8 mouse cellular contexts compared by ENCODE assay signal in the genomic region with DNA sequence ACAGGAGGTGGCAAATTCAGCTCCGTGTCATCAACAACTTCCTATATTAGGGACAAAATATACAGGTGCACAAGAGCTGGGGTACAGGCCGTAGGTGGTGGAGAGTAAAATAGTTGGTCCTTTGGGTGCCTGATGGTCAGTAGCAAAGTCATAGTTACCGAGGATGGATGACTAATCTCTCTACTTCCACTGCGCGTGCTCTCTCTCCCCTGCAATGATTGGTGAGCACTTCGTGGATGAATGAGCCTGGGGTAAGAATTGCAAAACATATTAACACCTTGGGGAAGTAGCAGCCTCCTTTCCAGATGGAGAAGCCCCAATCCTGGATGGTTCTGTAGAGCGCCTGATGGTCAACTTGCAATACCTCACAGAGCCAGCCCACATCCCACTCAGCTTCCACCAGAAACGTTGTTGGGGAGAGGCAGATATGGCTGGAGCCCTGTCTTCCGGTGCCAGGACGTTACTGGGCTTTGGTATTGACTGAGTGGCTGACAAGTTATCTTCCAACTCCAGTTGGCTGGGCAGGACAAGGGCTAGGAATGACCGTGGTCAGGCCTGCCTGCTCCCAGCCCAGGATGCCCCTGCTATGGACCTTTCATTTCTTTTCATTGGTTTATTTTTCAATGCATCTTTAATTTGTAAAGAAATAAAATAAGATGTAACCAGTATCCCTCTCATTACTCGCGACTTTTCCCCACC. TPM values are rescaled to one million over a fixed set of nuclear protein-coding genes. Genes with fewer than 3 reads are reported as not detected.
DNase-seq lines count a peak whose midpoint lies in the region; ATAC-seq and TF ChIP-seq lines count a peak whose summit lies in the region.

No protein-coding gene starts in this region.

- peaks cover 36% of the 10 kb centered on the region for H3K79me2 ChIP-seq in macrophage (ENCODE audit: inconsistent target)

- TF ChIP-seq CTCF in heart, postnatal 0 days (IDR thresholded peaks at IDR 0.05; ENCODE audit: low read depth) = no peak

- H3K27ac ChIP-seq in lung, embryonic 15.5 days = peak overlapping the region; percentile 99
- no peak overlapping the region for H3K27ac ChIP-seq in brown adipose tissue, adult 24 weeks (replicated peaks; ENCODE audit: low read depth, low read length)
- H3K27ac ChIP-seq in heart, postnatal 0 days (ENCODE audit: low read depth) = peak overlapping the region; percentile 93
- H3K27ac ChIP-seq in macrophage = peak overlapping the region; percentile 12; the same call in 1 of the 2 replicates

- H3K27me3 ChIP-seq in lung, embryonic 15.5 days = no peaks in the 10 kb centered on the region
- H3K27me3 ChIP-seq in heart, postnatal 0 days (ENCODE audit: control insufficient read depth, insufficient read depth, low read length) = no peaks in the 10 kb centered on the region

- no peaks in the 10 kb centered on the region for H3K9me3 ChIP-seq in lung, embryonic 15.5 days
- no peaks in the 10 kb centered on the region for H3K9me3 ChIP-seq in heart, postnatal 0 days (replicated peaks; ENCODE audit: control insufficient read depth, low read length)

- H3K4me3 ChIP-seq in lung, embryonic 15.5 days = peak overlapping the region; percentile 92
- peak overlapping the region; percentile 98 for H3K4me3 ChIP-seq in brown adipose tissue, adult 24 weeks (ENCODE audit: insufficient read depth, low read depth, low read length)
- H3K4me3 ChIP-seq in heart, postnatal 0 days (ENCODE audit: low read depth, low read length) = peak overlapping the region; percentile 94
- H3K4me3 ChIP-seq in macrophage (ENCODE audit: inconsistent target) = peak overlapping the region; percentile 31; the same call in 1 of the 2 replicates

- ATAC-seq in lung, embryonic 15.5 days (ENCODE audit: borderline replicate concordance, extremely low read depth, low FRiP score, low TSS enrichment) = no peak
- ATAC-seq in heart, postnatal 0 days (ENCODE audit: insufficient read depth, low read depth) = no peak; the same call in 1 of the 2 replicates

- TF ChIP-seq EP300 in heart, postnatal 0 days (IDR thresholded peaks at IDR 0.05; ENCODE audit: low read depth) = no peak

- H3K4me2 ChIP-seq in lung, embryonic 15.5 days = peak overlapping the region; percentile 74
- peak overlapping the region; percentile 81 for H3K4me2 ChIP-seq in heart, postnatal 0 days (ENCODE audit: low read depth, low read length)

- peaks cover 54% of the 10 kb centered on the region for H3K36me3 ChIP-seq in lung, embryonic 15.5 days
- peaks cover 53% of the 10 kb centered on the region for H3K36me3 ChIP-seq in heart, postnatal 0 days (replicated peaks; ENCODE audit: control insufficient read depth, insufficient read depth, low read length)
- peaks cover 33% of the 10 kb centered on the region for H3K36me3 ChIP-seq in macrophage (ENCODE audit: inconsistent target)

- peaks cover 41% of the 10 kb centered on the region for H3K4me1 ChIP-seq in lung, embryonic 15.5 days
- peaks cover 3% of the 10 kb centered on the region; the same call in 1 of the 2 replicates for H3K4me1 ChIP-seq in brown adipose tissue, adult 24 weeks (ENCODE audit: control insufficient read depth, insufficient read depth, insufficient read length, low read length)
- H3K4me1 ChIP-seq in heart, postnatal 0 days (ENCODE audit: control insufficient read depth, insufficient read depth) = peaks cover 22% of the 10 kb centered on the region

- H3K9ac ChIP-seq in lung, embryonic 15.5 days = peak overlapping the region; percentile 93; the same call in 1 of the 2 replicates
- peak overlapping the region; percentile 83 for H3K9ac ChIP-seq in heart, postnatal 0 days (replicated peaks; ENCODE audit: low read depth, low read length)

- WGBS in lung, embryonic 15.5 days = 41% methylated on average over 13 of the region's 13 CpGs
- WGBS in heart, postnatal 0 days = 37% methylated on average over 13 of the region's 13 CpGs
- 42% methylated on average over 13 of the region's 13 CpGs for WGBS in macrophage (ENCODE audit: missing documents)

- no peak for DNase-seq in lung, postnatal 10 days
- no peak for DNase-seq in heart, postnatal 0 days (ENCODE audit: low spot score)
- no peak for DNase-seq in adrenal gland, postnatal 14 days
- no peak for DNase-seq in cerebellum, adult 9-10 months
- no peak for DNase-seq in adrenal gland, adult 2 months

RNA-seq across cellular contexts. Expression of gene Fut11, which starts 0.4 kb away (rescaled TPM):
- 33.6 and 34.0 TPM in 2 replicates for polyA plus RNA-seq in lung, embryonic 15.5 days (2015; fragmentation: Nextera tagmentation; extraction: Ambion mirVana)
- polyA plus RNA-seq in brown adipose tissue, adult 24 weeks (2012; ENCODE audit: insufficient read depth, insufficient read length, missing spikeins) = 1.6 and 3.3 TPM in 2 replicates
- 11.1 and 14.2 TPM in 2 replicates for total RNA-seq in heart, postnatal 0 days (2014; rRNA removed; ENCODE audit: low replicate concordance)
- polyA plus RNA-seq in heart, postnatal 0 days (2015; fragmentation: Nextera tagmentation; extraction: Ambion mirVana) = 11.4 and 11.9 TPM in 2 replicates
- total RNA-seq in macrophage (2018; cell fraction: chromatin; rRNA removed) = 1 to 10 TPM in 25 of 26 experiments, under 1 TPM in 1; 1.00 to 9.2 (median 2.9) TPM
- total RNA-seq in macrophage (2018; cell fraction: cytosol; rRNA removed) = 10 to 100 TPM in 6 of 26 experiments, 1 to 10 TPM in 20; 4.8 to 14.4 (median 8.4) TPM
- 10 to 100 TPM in 13 of 26 experiments, 1 to 10 TPM in 13; 4.7 to 21.4 (median 10.0) TPM for total RNA-seq in macrophage (2018; cell fraction: nucleus; rRNA removed)
- polyA plus RNA-seq in macrophage (2018) = 6.3 to 12.2 TPM (median 8.0 TPM) in 3 replicates
- total RNA-seq in adrenal gland, postnatal 14 days (2021) = 17.0 and 18.7 TPM in 2 replicates
- 10 to 100 TPM; 15.5 to 18.0 TPM for total RNA-seq in adrenal gland, adult 2 months (2021)
- 47.8 and 51.2 TPM in 2 replicates for polyA plus RNA-seq in adrenal gland, adult 2 months (2012; rRNA removed)

RNA-seq across cellular contexts. Expression of gene Chchd1, which starts 8.5 kb away (rescaled TPM):
- 189 and 191 TPM in 2 replicates for polyA plus RNA-seq in lung, embryonic 15.5 days (2015; fragmentation: Nextera tagmentation; extraction: Ambion mirVana)
- polyA plus RNA-seq in brown adipose tissue, adult 24 weeks (2012; ENCODE audit: insufficient read depth, insufficient read length, missing spikeins) = 233 and 294 TPM in 2 replicates
- 159 and 181 TPM in 2 replicates for total RNA-seq in heart, postnatal 0 days (2014; rRNA removed; ENCODE audit: low replicate concordance)
- 243 and 251 TPM in 2 replicates for polyA plus RNA-seq in heart, postnatal 0 days (2015; fragmentation: Nextera tagmentation; extraction: Ambion mirVana)
- total RNA-seq in macrophage (2018; cell fraction: chromatin; rRNA removed) = 10 to 100 TPM in 24 of 26 experiments, 1 to 10 TPM in 2; 9.8 to 58.5 (median 26.2) TPM
- total RNA-seq in macrophage (2018; cell fraction: cytosol; rRNA removed) = 100 to 1,000 TPM in 2 of 26 experiments, 10 to 100 TPM in 24; 49.8 to 116 (median 73.2) TPM
- 10 to 100 TPM; 11.2 to 51.2 (median 21.9) TPM for total RNA-seq in macrophage (2018; cell fraction: nucleus; rRNA removed)
- 58.9 to 120 TPM (median 68.1 TPM) in 3 replicates for polyA plus RNA-seq in macrophage (2018)
- total RNA-seq in adrenal gland, postnatal 14 days (2021) = 84.1 and 98.3 TPM in 2 replicates
- 10 to 100 TPM; 66.6 to 93.6 TPM for total RNA-seq in adrenal gland, adult 2 months (2021)
- polyA plus RNA-seq in adrenal gland, adult 2 months (2012; rRNA removed) = 5.9 and 8.5 TPM in 2 replicates

RNA-seq across cellular contexts. Expression of gene Zswim8, which starts 13.0 kb away (rescaled TPM):
- polyA plus RNA-seq in lung, embryonic 15.5 days (2015; fragmentation: Nextera tagmentation; extraction: Ambion mirVana) = 29.4 and 30.7 TPM in 2 replicates
- 22.1 and 28.2 TPM in 2 replicates for polyA plus RNA-seq in brown adipose tissue, adult 24 weeks (2012; ENCODE audit: insufficient read depth, insufficient read length, missing spikeins)
- total RNA-seq in heart, postnatal 0 days (2014; rRNA removed; ENCODE audit: low replicate concordance) = 60.1 and 78.8 TPM in 2 replicates
- 11.6 and 14.2 TPM in 2 replicates for polyA plus RNA-seq in heart, postnatal 0 days (2015; fragmentation: Nextera tagmentation; extraction: Ambion mirVana)
- total RNA-seq in macrophage (2018; cell fraction: chromatin; rRNA removed) = 100 to 1,000 TPM; 322 to 740 (median 494) TPM
- 10 to 100 TPM; 30.5 to 65.8 (median 44.9) TPM for total RNA-seq in macrophage (2018; cell fraction: cytosol; rRNA removed)
- total RNA-seq in macrophage (2018; cell fraction: nucleus; rRNA removed) = 100 to 1,000 TPM; 207 to 425 (median 288) TPM
- 38.2 to 53.2 TPM (median 47.0 TPM) in 3 replicates for polyA plus RNA-seq in macrophage (2018)
- total RNA-seq in adrenal gland, postnatal 14 days (2021) = 96.1 and 101 TPM in 2 replicates
- total RNA-seq in adrenal gland, adult 2 months (2021) = 100 to 1,000 TPM in 1 of 2 experiments, 10 to 100 TPM in 1; 95.8 to 128 TPM
- polyA plus RNA-seq in adrenal gland, adult 2 months (2012; rRNA removed) = 279 and 287 TPM in 2 replicates

RNA-seq across cellular contexts. Expression of gene Sec24c, which starts 20.2 kb away (rescaled TPM):
- polyA plus RNA-seq in lung, embryonic 15.5 days (2015; fragmentation: Nextera tagmentation; extraction: Ambion mirVana) = 88.2 and 92.8 TPM in 2 replicates
- polyA plus RNA-seq in brown adipose tissue, adult 24 weeks (2012; ENCODE audit: insufficient read depth, insufficient read length, missing spikeins) = 27.2 and 38.4 TPM in 2 replicates
- total RNA-seq in heart, postnatal 0 days (2014; rRNA removed; ENCODE audit: low replicate concordance) = 71.2 and 91.6 TPM in 2 replicates
- 42.6 and 42.9 TPM in 2 replicates for polyA plus RNA-seq in heart, postnatal 0 days (2015; fragmentation: Nextera tagmentation; extraction: Ambion mirVana)
- total RNA-seq in macrophage (2018; cell fraction: chromatin; rRNA removed) = 100 to 1,000 TPM; 142 to 235 (median 175) TPM
- 10 to 100 TPM; 51.1 to 71.1 (median 61.4) TPM for total RNA-seq in macrophage (2018; cell fraction: cytosol; rRNA removed)
- total RNA-seq in macrophage (2018; cell fraction: nucleus; rRNA removed) = 100 to 1,000 TPM in 10 of 26 experiments, 10 to 100 TPM in 16; 76.3 to 122 (median 96.9) TPM
- 43.0 to 56.3 TPM (median 51.3 TPM) in 3 replicates for polyA plus RNA-seq in macrophage (2018)
- 137 and 149 TPM in 2 replicates for total RNA-seq in adrenal gland, postnatal 14 days (2021)
- total RNA-seq in adrenal gland, adult 2 months (2021) = 100 to 1,000 TPM; 109 to 142 TPM
- polyA plus RNA-seq in adrenal gland, adult 2 months (2012; rRNA removed) = 283 and 329 TPM in 2 replicates

RNA-seq across cellular contexts. Expression of gene Synpo2l, which starts 26.2 kb away (rescaled TPM):
- 3.8 and 5.8 TPM in 2 replicates for polyA plus RNA-seq in lung, embryonic 15.5 days (2015; fragmentation: Nextera tagmentation; extraction: Ambion mirVana)
- 0.63 and 1.8 TPM in 2 replicates for polyA plus RNA-seq in brown adipose tissue, adult 24 weeks (2012; ENCODE audit: insufficient read depth, insufficient read length, missing spikeins)
- total RNA-seq in heart, postnatal 0 days (2014; rRNA removed; ENCODE audit: low replicate concordance) = 190 and 249 TPM in 2 replicates
- polyA plus RNA-seq in heart, postnatal 0 days (2015; fragmentation: Nextera tagmentation; extraction: Ambion mirVana) = 96.8 and 104 TPM in 2 replicates
- under 1 TPM in 2 of 26 experiments, not detected in 24; 0.24 to 0.27 TPM for total RNA-seq in macrophage (2018; cell fraction: chromatin; rRNA removed)
- under 1 TPM in 12 of 26 experiments, not detected in 14; 0.03 to 0.06 (median 0.04) TPM for total RNA-seq in macrophage (2018; cell fraction: cytosol; rRNA removed)
- total RNA-seq in macrophage (2018; cell fraction: nucleus; rRNA removed) = under 1 TPM in 2 of 26 experiments, not detected in 24; 0.14 to 0.37 TPM
- not detected in 3 replicates for polyA plus RNA-seq in macrophage (2018)
- 0.19 and 0.71 TPM in 2 replicates for total RNA-seq in adrenal gland, postnatal 14 days (2021)
- total RNA-seq in adrenal gland, adult 2 months (2021) = under 1 TPM; 0.17 to 0.35 TPM
- 0.13 and 0.35 TPM in 2 replicates for polyA plus RNA-seq in adrenal gland, adult 2 months (2012; rRNA removed)

Comparison
In these comparisons a context has a peak if more than half of its experiments do, and no peak if none do; other contexts are left out.
1. H3K4me3 ChIP-seq: peak in every context shown above with its lines; median percentile 98 in brown adipose tissue, adult 24 weeks; 94 in heart, postnatal 0 days; 92 in lung, embryonic 15.5 days; 31 in macrophage.